Mouse (Mus musculus) left cerebral cortex, adult 18-20 months (tissue): ENCODE measurements around the gene Fgd5. TPM values are rescaled to one million over a fixed set of nuclear protein-coding genes. Genes with fewer than 3 reads are reported as not detected.

Source experiments
- DNase-seq, 2 experiments: peaks; one replicate each; pipeline ENCODE4 v3.0.0; 2021 to 2022; ENCODE audit warnings: low spot score in 2 of 2, mixed read lengths in 1 of 2
- total RNA-seq, 2 experiments: library from RNA; stranded (reverse); gene quantifications; 2 replicates each; pipeline ENCODE4 v1.2.3; 2021

Fgd5 gene
- total RNA-seq, 2 experiments from 2014 or later: 5.3 to 5.8 TPM

DNA sequence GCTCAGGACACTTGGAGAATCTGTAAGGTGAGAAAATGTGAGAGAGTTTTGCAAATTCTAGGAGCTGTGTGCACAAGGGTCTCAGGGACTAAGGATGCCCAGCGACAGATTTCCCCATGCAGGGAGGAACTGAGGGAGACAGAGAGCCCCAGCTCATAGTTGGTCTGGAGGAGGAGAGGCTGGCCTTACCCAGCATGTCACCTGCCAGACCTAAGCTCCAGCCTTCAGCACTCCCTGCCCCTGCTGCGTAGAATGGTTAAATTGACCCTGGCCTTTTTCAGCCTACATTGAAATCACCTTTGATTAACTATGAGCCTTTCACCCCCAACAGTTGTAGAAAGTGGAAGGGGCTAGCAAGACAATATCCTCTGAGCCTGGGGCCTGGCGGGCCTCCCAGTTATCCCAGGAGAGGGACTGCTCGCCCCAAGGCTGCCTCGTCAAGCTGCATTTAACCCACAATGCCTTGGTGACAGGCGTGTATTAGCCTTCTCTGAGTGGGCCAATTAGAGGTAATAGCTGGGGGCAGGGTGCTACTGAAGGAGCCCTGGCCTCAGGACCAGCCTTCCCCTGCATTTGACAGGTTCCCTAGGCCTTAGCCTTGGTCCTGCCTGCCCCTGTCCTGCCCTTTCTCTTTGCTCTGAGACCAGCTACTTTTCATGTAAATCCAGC lies 25.6 kb downstream of the Fgd5 start:
- no peak for DNase-seq

GRCm38 (mm10) chr6:92004806-92005205 lies 26.1 kb downstream of the Fgd5 start:
- DNase-seq: no peak

GRCm38 (mm10) chr6:92010895-92011294 lies 32.2 kb downstream of the Fgd5 start:
- DNase-seq: no peak

GRCm38 (mm10) chr6:92012413-92012812 lies 33.7 kb downstream of the Fgd5 start:
- DNase-seq: no peak

GRCm38 (mm10) chr6:92013035-92013434 lies 34.4 kb downstream of the Fgd5 start:
- no peak for DNase-seq

GRCm38 (mm10) chr6:92013620-92014019 lies 34.9 kb downstream of the Fgd5 start:
- no peak for DNase-seq

DNA sequence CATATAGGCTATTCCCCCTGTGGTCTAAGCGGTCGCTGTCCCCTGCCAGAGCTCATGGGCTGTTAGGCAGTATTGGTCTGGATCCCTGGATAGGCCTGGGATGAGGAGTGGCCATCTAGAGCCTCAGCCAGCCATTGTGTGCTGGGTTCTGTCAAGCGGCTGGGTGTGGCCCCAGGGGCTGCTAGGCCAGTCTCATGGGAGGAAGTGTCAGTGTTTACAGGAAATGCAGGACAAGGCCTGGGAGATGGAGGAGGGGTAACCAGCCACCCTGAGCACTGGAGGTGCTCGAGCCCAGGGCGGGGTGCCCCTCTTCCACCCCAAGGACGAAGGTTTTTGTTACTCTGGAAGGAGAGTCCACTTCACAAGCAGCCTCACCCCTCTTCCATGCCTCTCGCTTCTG lies 36.3 kb downstream of the Fgd5 start:
- no peak for DNase-seq

DNA sequence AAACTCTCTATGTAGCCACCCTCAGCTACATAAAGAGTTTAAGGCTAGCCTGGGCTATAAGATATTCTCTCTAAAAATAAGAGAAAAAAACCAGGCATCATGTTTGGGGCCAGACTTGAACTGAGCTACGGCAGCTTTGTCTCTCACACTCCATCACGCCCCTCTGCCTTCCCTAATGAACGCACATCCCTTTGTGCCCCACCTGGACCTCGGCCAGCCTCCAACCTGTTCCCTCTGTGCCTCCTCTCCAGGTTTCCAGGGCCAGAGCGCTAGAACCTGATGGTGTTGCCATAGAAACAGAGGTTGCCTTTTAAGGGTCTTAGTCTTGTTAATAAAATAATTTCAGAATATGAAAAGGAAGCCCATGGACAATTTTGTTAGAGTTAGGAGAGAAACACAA lies 37.2 kb downstream of the Fgd5 start:
- no peak for DNase-seq

- no peak for DNase-seq
Measured at GRCm38 (mm10) chr6:92016738-92017137, 38.1 kb downstream of the Fgd5 start.

DNA sequence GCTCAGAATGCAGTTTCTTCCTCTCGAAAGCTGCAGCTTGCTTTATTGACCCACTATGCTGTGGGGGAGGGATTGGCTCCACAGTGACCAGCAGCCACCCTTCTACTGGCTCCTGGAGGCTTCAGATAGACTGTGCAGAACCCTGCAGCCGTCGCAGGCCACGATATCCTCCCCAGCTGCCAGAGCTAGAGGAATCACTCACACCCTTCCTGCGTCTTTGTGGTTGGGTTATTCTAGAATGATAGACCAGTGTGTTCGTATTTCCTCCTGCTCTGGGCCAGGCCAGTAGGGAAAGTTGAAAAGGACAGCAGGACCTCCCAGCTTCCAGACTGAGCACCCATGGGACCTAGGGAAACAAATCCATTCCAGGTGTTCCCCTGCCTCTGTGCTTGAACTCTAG lies 39.7 kb downstream of the Fgd5 start:
- no peak for DNase-seq

- DNase-seq: no peak
Measured at GRCm38 (mm10) chr6:92021061-92021460, 42.4 kb downstream of the Fgd5 start.

DNA sequence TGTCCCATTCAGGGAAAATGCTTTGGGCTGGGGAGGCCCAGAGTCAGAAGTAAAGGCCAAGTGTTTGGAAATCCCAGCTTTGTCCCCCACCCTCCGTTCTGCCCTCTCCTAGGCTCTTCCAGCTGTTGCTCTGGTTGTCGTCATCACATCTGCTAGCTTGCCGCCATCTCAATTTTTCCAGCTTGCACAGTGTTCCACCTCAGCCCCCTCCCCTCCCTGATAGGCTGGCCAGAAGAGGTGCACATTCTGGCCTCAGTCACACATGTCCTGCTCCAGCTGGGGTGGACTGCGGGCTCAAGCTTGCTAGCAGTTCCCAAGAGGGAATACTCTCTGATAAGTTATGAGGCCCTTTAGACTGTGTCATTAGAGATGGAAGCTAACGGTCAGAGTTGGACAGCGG lies 42.8 kb downstream of the Fgd5 start:
- DNase-seq: no peak

- no peak for DNase-seq
Measured at GRCm38 (mm10) chr6:92025252-92025651, 46.6 kb downstream of the Fgd5 start.

GRCm38 (mm10) chr6:92027379-92027778 lies 48.7 kb downstream of the Fgd5 start:
- no peak for DNase-seq

GRCm38 (mm10) chr6:92030646-92031045 lies 52.0 kb downstream of the Fgd5 start:
- no peak for DNase-seq

DNA sequence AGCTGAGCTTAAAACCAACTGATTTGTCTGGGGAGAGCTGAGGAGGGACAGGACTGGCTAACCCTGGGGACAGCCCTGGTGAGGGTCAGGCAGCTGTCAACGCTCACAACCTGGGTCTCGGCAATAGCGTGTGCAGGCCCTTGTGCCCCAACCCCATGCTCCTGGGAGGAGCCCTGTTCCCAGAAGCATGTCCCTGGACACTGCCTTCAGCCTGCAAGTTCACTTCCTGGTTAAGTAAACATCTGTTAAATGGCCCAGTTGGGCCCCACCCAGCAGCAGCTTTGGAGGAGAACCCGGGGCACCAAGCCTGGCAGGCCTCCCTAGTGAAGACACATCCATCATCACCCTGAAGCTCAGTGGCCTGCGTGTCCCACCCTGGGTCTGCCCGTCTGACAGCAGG lies 56.0 kb downstream of the Fgd5 start:
- DNase-seq: no peak

- DNase-seq: no peak
Measured at GRCm38 (mm10) chr6:92036372-92036771, 57.7 kb downstream of the Fgd5 start.

GRCm38 (mm10) chr6:92038158-92038557 lies 59.5 kb downstream of the Fgd5 start:
- DNase-seq: no peak

- no peak for DNase-seq
Measured at GRCm38 (mm10) chr6:92041271-92041670, 62.6 kb downstream of the Fgd5 start.

- DNase-seq: peak; percentile 15 to 32
Measured at GRCm38 (mm10) chr6:92042055-92042454, 63.4 kb downstream of the Fgd5 start.

- DNase-seq: no peak
Measured at GRCm38 (mm10) chr6:92042850-92043249, 64.2 kb downstream of the Fgd5 start.

DNA sequence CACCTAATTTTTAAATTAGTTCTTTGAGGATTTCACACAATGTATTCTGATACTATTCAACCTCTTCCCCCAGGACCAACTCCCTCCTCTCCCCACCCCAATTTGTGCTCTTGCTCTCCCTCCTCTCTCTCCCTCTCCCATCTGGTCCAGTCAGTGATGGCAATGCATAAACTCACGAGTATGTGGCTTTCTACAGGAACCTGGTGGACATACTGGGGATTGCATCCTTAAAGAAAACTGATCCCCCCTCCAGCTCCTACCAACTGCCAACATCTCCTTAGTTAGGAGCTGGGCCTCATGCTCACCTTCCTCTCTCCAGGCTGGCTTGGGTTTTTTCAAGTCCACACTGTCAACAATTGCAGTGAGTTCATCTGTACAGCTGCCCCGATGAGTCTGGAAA lies 79.1 kb downstream of the Fgd5 start:
- no peak for DNase-seq

- no peak for DNase-seq
Measured at GRCm38 (mm10) chr6:92061725-92062124, 83.0 kb downstream of the Fgd5 start.

DNA sequence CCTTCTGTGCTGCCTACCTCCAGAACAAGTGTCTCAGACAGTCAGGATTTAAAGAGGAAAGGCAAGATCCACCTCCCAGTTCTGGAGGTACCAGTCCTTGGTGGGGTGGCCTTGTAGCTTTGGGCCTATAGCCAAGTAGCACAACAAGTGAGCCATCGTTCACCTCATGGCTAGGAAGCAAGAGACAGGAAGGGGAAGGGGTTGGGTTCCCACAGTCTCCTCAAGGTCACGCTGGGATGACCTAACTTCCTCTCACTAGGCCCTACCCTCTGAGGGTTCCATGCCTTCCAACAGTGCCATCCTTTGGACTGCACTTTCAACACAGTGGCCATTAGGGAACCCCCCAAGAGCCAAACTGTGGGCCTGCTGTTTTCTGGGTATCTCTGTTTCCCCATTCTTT lies 84.8 kb downstream of the Fgd5 start:
- no peak for DNase-seq
